Mouse (Mus musculus): ENCODE measurements around the gene March6. TPM values are rescaled to one million over a fixed set of nuclear protein-coding genes. Genes with fewer than 3 reads are reported as not detected.

Gene March6
- polyA plus RNA-seq, 1 experiment: 70.2 TPM

DNA sequence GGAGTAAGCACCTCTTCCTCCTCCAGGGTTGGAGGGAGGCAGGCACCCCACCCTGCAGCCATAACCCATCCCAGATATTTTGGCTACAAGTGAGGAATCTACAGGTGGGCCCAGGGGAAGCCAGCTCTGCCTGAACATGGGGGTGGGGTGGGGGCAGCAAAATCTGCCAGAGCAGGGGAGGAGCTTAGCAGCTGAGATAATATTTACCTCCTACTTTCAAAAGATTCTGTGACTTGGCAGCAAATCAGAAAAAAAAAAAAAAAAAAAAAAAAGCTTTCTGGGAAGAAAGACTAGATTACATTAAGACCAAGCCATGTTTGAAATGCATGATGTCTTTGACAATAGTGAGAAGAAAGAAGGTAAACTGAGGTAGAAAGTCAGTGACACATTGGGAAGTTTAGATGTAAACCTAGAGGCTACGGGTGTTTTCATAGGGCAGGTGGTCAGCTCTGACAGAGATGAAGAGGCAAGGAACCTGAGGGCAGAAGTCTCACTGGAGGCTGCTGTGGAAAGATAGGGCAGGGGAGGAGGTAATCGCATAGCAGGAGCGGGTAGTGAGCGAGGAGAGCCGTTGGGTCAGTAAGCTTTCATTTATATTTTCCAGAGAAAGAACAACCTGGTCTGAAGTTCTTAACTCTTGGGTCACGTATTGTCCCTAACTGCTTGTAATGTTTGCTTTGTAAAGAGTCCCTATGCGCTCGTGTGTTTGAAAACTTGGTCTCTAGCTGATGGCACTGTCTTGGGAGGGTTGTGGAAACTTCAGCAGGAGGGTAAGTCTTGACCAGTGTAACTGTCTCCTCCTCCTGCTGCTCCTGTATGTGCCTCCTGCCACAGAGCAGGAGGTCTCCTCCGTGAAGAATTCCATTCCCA is 9.0 kb upstream of the March6 start:
- no peaks in the 10 kb centered on the region for H3K27me3 ChIP-seq (ENCODE audit: control insufficient read depth, insufficient read depth, low read length)
- no peak for TF ChIP-seq CTCF (IDR thresholded peaks at IDR 0.05; ENCODE audit: borderline replicate concordance, insufficient read depth, low read depth, low read length)
- no peak for TF ChIP-seq POLR2A (IDR thresholded peaks at IDR 0.05; ENCODE audit: borderline replicate concordance, insufficient read depth, low read length)
- WGBS: 59% methylated on average over 9 of the region's 9 CpGs
- DNase-seq: no peak
- H3K4me1 ChIP-seq (ENCODE audit: control insufficient read depth, insufficient read depth, low read length): 0 out of 2 replicates have a peak, but pooled peaks cover 3% of the 10 kb centered on the region
- no peak overlapping the region for H3K4me3 ChIP-seq (replicated peaks; ENCODE audit: insufficient read depth, low read depth, low read length)
- H3K27ac ChIP-seq (ENCODE audit: insufficient read depth, low read length): no peak overlapping the region

GRCm38 (mm10) chr15:31538346-31538745 is 7.5 kb upstream of the March6 start:
- Histone ChIP-seq H3K27me3 (ENCODE audit: control insufficient read depth, insufficient read depth, low read length) (no peaks in the 10 kb centered on the region), H3K4me3 (replicated peaks; ENCODE audit: insufficient read depth, low read depth, low read length) (no peak overlapping the region), H3K27ac (ENCODE audit: insufficient read depth, low read length) (no peak overlapping the region), H3K4me1 (ENCODE audit: control insufficient read depth, insufficient read depth, low read length) (0 out of 2 replicates have a peak, but pooled peaks cover 3% of the 10 kb centered on the region)
- 96% methylated on average over 3 of the region's 3 CpGs for WGBS
- TF ChIP-seq POLR2A (IDR thresholded peaks at IDR 0.05; ENCODE audit: borderline replicate concordance, insufficient read depth, low read length) (no peak), CTCF (IDR thresholded peaks at IDR 0.05; ENCODE audit: borderline replicate concordance, insufficient read depth, low read depth, low read length) (no peak)
- no peak for DNase-seq

DNA sequence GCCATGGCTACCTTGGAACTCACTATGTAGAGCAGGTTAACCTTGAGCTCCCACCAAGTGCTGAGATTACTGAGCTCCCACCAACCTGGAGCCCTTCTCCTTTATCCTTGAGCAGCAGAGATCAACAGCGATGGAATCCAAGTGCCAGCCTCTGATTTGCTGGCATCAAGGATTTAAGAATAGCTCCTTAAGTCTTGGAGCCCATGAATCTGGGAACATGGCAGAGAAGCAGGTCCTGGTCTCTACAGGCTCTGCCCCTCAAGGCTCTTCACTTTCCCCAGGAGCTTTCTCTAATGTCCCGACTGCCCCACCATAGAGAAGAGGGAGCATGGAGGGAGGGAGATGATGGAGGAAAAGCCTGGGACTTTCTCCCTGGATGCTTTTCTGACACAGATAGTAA is 6.9 kb upstream of the March6 start:
- no peak overlapping the region for H3K4me3 ChIP-seq (replicated peaks; ENCODE audit: insufficient read depth, low read depth, low read length)
- no peak for DNase-seq
- H3K4me1 ChIP-seq (ENCODE audit: control insufficient read depth, insufficient read depth, low read length): 0 out of 2 replicates have a peak, but pooled peaks cover 3% of the 10 kb centered on the region
- WGBS: 96% methylated on average over 2 of the region's 2 CpGs
- no peak overlapping the region for H3K27ac ChIP-seq (ENCODE audit: insufficient read depth, low read length)
- no peak for TF ChIP-seq POLR2A (IDR thresholded peaks at IDR 0.05; ENCODE audit: borderline replicate concordance, insufficient read depth, low read length)
- TF ChIP-seq CTCF (IDR thresholded peaks at IDR 0.05; ENCODE audit: borderline replicate concordance, insufficient read depth, low read depth, low read length): no peak
- no peaks in the 10 kb centered on the region for H3K27me3 ChIP-seq (ENCODE audit: control insufficient read depth, insufficient read depth, low read length)

- WGBS: 10% methylated on average over 7 of the region's 7 CpGs
- H3K4me1 ChIP-seq (ENCODE audit: control insufficient read depth, insufficient read depth, low read length): 0 out of 2 replicates have a peak, but pooled peaks cover 4% of the 10 kb centered on the region
- DNase-seq: peak in 1 of 2 experiments; percentile 33
- H3K27ac ChIP-seq (ENCODE audit: insufficient read depth, low read length): no peak overlapping the region
- no peaks in the 10 kb centered on the region for H3K27me3 ChIP-seq (ENCODE audit: control insufficient read depth, insufficient read depth, low read length)
- H3K4me3 ChIP-seq (replicated peaks; ENCODE audit: insufficient read depth, low read depth, low read length): no peak overlapping the region
- TF ChIP-seq CTCF (IDR thresholded peaks at IDR 0.05; ENCODE audit: borderline replicate concordance, insufficient read depth, low read depth, low read length): no peak
- no peak for TF ChIP-seq POLR2A (IDR thresholded peaks at IDR 0.05; ENCODE audit: borderline replicate concordance, insufficient read depth, low read length)
These were observed 5.3 kb upstream of the March6 start for GRCm38 (mm10) chr15:31536051-31536737.

DNA sequence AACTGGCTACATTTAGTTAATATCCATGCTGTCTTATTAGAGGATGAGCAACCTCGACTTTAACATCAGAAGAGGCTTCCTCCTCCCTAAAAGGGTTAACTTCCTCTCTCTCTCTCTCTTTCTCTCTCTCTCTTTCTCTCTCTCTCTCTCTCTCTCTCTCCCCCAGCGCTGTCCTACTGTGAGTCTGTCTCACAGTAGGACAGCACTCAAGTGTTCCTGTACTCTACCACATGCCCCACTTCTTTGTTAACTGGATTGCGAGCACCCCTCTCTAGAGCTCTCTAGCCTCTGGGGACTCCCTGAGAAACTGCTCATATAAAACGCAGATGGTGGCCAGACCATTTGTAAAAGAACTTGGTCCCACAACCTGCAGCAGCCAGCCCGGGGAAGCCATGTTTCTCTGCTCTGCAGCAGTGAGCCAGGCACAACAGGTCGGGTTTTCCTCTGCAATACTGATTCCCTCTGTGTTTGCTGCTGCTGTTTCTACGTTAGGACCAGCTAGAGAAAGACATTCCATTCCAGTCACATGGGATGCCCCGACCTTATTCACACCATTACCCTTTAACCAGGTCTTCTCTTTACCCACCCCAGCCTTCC is 4.5 kb upstream of the March6 start:
- 15% methylated on average over 8 of the region's 8 CpGs for WGBS

DNA sequence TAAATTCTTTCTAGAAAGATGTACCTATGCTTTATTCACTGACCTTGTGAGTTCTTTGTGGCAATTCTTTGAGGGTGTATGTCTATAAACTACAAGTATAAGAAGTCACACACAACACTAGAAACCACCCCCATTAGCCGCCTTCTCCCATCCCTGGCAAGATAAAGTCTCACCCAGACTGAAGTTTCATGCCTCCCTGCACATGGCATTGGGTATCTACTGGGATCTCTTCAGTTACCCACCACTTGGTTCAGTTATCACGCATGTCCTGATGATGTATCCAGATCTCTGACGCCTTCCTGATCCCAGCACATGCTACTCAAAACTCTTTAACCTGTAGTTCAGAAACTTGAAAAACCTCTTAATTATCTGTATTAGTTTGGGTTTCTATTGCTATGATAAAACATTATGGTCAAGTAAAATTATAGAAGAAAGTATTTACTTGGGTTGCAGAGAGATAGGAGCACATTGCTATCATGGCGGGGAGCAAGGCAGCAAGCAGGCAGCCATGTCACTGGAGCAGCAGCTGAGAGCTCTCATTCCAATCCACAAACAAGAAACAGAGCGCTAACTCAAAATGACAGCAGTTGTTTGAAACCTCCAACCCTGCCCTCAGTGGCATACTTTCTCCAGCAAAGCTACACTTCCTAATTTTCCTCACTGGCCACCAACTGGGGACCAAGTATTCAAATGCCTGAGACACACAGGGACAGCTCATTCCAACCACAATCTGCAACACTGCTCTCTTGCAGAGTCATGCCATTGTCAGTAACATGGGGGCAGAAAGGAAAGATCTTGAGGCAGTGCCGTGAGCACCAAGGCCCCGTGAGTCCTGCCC is 3.8 kb upstream of the March6 start:
- WGBS: 64% methylated on average over 7 of the region's 7 CpGs
- no peak overlapping the region for H3K27ac ChIP-seq (ENCODE audit: insufficient read depth, low read length)
- no peak overlapping the region for H3K4me3 ChIP-seq (replicated peaks; ENCODE audit: insufficient read depth, low read depth, low read length)
- no peak for DNase-seq
- no peaks in the 10 kb centered on the region for H3K27me3 ChIP-seq (ENCODE audit: control insufficient read depth, insufficient read depth, low read length)
- 0 out of 2 replicates have a peak, but pooled peaks cover 4% of the 10 kb centered on the region for H3K4me1 ChIP-seq (ENCODE audit: control insufficient read depth, insufficient read depth, low read length)
- TF ChIP-seq CTCF (IDR thresholded peaks at IDR 0.05; ENCODE audit: borderline replicate concordance, insufficient read depth, low read depth, low read length) (no peak), POLR2A (IDR thresholded peaks at IDR 0.05; ENCODE audit: borderline replicate concordance, insufficient read depth, low read length) (no peak)

More for the DNA sequence above, 4.5 kb upstream of the March6 start:
- 0 out of 2 replicates have a peak, but pooled peaks cover 4% of the 10 kb centered on the region for H3K4me1 ChIP-seq (ENCODE audit: control insufficient read depth, insufficient read depth, low read length)
- H3K27ac ChIP-seq (ENCODE audit: insufficient read depth, low read length): no peak overlapping the region
- DNase-seq: no peak
- no peak for TF ChIP-seq CTCF (IDR thresholded peaks at IDR 0.05; ENCODE audit: borderline replicate concordance, insufficient read depth, low read depth, low read length)
- no peak for TF ChIP-seq POLR2A (IDR thresholded peaks at IDR 0.05; ENCODE audit: borderline replicate concordance, insufficient read depth, low read length)
- no peak overlapping the region for H3K4me3 ChIP-seq (replicated peaks; ENCODE audit: insufficient read depth, low read depth, low read length)
- no peaks in the 10 kb centered on the region for H3K27me3 ChIP-seq (ENCODE audit: control insufficient read depth, insufficient read depth, low read length)

DNA sequence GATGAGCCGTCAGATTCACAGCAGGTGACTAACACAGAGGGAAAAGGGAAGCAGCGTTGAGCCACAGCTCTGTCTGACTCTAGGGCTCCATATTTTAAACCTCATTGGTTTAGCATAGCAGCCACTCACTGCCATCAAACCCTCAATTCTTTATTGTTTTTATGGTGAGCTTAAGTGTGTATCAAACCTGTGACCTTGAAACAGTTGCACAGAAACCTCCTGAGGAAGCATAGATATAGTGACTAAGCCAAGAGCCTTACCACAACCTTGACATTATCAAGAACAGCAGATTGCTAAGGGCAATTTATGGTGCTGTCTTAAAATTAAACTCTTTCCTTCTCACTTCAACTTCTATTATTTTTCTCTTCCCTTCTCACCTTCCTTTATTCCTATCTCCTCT is 2.7 kb upstream of the March6 start:
- H3K4me3 ChIP-seq (replicated peaks; ENCODE audit: insufficient read depth, low read depth, low read length): no peak overlapping the region
- H3K27me3 ChIP-seq (ENCODE audit: control insufficient read depth, insufficient read depth, low read length): no peaks in the 10 kb centered on the region
- DNase-seq: no peak
- 44% methylated on average over 2 of the region's 2 CpGs for WGBS
- TF ChIP-seq POLR2A (IDR thresholded peaks at IDR 0.05; ENCODE audit: borderline replicate concordance, insufficient read depth, low read length) (no peak), CTCF (IDR thresholded peaks at IDR 0.05; ENCODE audit: borderline replicate concordance, insufficient read depth, low read depth, low read length) (no peak)
- H3K4me1 ChIP-seq (ENCODE audit: control insufficient read depth, insufficient read depth, low read length): peaks cover 4% of the 10 kb centered on the region; the same call in 1 of the 2 replicates
- no peak overlapping the region for H3K27ac ChIP-seq (ENCODE audit: insufficient read depth, low read length)

All from cerebellum, adult 2 months (tissue).